Comparison of ENCODE assay signal across 10 mouse cellular contexts in the genomic region with DNA sequence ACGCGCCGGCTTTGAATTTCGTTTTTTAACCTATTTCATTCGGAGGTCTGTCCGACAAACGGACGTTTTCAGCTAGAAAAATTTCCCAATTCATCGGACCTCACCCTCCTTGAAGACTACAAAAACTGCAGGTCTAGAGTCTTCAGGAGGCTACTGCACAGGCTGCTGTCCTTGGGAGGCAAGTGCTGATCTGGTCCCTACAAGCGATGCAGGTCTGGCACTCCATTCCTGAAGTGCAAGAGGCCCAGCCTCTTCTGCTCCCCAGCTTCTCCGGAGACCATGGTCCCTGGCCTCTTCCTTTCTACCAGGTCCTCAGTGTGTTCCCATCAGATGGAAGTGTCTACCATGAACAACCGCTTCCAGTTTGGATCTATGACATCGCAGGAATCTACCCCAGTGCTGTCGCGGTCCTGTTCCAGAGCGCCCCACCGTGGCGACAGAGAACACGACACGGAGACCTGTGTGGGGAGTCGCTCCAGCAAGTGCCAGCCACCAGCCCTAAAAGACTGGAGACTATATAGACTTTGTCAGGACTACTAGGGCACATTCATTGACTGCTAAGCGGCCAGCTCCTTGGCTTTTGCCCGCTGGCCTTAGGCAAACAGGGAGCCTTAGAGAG. TPM values are rescaled to one million over a fixed set of nuclear protein-coding genes. Genes with fewer than 3 reads are reported as not detected.
DNase-seq lines count a peak whose midpoint lies in the region; ATAC-seq and TF ChIP-seq lines count a peak whose summit lies in the region.
"Not testable (repeated sequence)": the region's sequence is repeated elsewhere in the genome, so short reads cannot be mapped to it uniquely, and the experiment has no call there.
"Had no signal": no experiment of that assay in that cellular context is flagged by ENCODE, and none has a peak within 500 bp of the region (broad histone marks: within the 10 kb centered on the region; RNA-seq: fewer than 3 reads in every experiment).

No protein-coding gene starts in this region.

- not testable (repeated sequence) for H3K4me2 ChIP-seq in forebrain, embryonic 14.5 days (ENCODE audit: low read length); liver, postnatal 0 days (ENCODE audit: low read depth, low read length)
- peak overlapping the region; percentile 38; the same call in 1 of the 2 replicates for H3K4me2 ChIP-seq in hindbrain, embryonic 13.5 days

- WGBS in cerebellum, adult 2 months, result 13% methylated on average over 14 of the region's 23 CpGs
- 3% methylated on average over 14 of the region's 23 CpGs for WGBS in forebrain, embryonic 14.5 days
- WGBS in hindbrain, embryonic 13.5 days, result 6% methylated on average over 14 of the region's 23 CpGs
- 10% methylated on average over 14 of the region's 23 CpGs for WGBS in liver, postnatal 0 days (ENCODE audit: insufficient replicate concordance)

- not testable (repeated sequence) for H3K27me3 ChIP-seq in cerebellum, adult 2 months (ENCODE audit: control insufficient read depth, insufficient read depth, low read length); forebrain, embryonic 14.5 days (replicated peaks; ENCODE audit: control insufficient read depth, insufficient read depth, low read length); liver, postnatal 0 days (ENCODE audit: insufficient read depth, low read length); testis, adult 2 months (ENCODE audit: control insufficient read depth, insufficient read depth, low read length)
- peaks cover 11% of the 10 kb centered on the region; the same call in 1 of the 2 replicates for H3K27me3 ChIP-seq in hindbrain, embryonic 13.5 days

- TF ChIP-seq POLR2A in cerebellum, adult 2 months (IDR thresholded peaks at IDR 0.05; ENCODE audit: borderline replicate concordance, insufficient read depth, low read length); testis, adult 2 months (IDR thresholded peaks at IDR 0.05; ENCODE audit: control insufficient read depth, low read depth, low read length): not testable (repeated sequence)

- H3K9me3 ChIP-seq in forebrain, embryonic 14.5 days (replicated peaks; ENCODE audit: control insufficient read depth, low read length); hindbrain, embryonic 13.5 days; liver, postnatal 0 days (ENCODE audit: low read length): not testable (repeated sequence)

- H3K36me3 ChIP-seq in forebrain, embryonic 14.5 days (ENCODE audit: control insufficient read depth, insufficient read depth, low read length); hindbrain, embryonic 13.5 days; liver, postnatal 0 days (replicated peaks; ENCODE audit: insufficient read depth, low read length); testis, adult 2 months (ENCODE audit: control insufficient read depth, insufficient read depth, low read length): not testable (repeated sequence)

- ATAC-seq in forebrain, embryonic 14.5 days, result peak; percentile 42
- peak; percentile 15 for ATAC-seq in hindbrain, embryonic 13.5 days (ENCODE audit: low FRiP score)
- peak; percentile 61 for ATAC-seq in liver, postnatal 0 days
- peak; percentile 37; the same call in 1 of the 2 replicates for ATAC-seq in monocyte, adult 5-6 weeks (replicated peaks; ENCODE audit: insufficient number of reproducible peaks, low FRiP score, low TSS enrichment, poor library complexity, severe bottlenecking)

- not testable (repeated sequence) for H3K4me3 ChIP-seq in cerebellum, adult 2 months (replicated peaks; ENCODE audit: insufficient read depth, low read depth, low read length); forebrain, embryonic 14.5 days (ENCODE audit: low read depth, low read length); liver, postnatal 0 days (ENCODE audit: low read depth, low read length); testis, adult 2 months (ENCODE audit: control insufficient read depth, low read depth, low read length)
- H3K4me3 ChIP-seq in hindbrain, embryonic 13.5 days, result 0 out of 2 replicates have a peak overlapping the region, but pooled peaks have one; percentile 15

- not testable (repeated sequence) for TF ChIP-seq EP300 in liver, postnatal 0 days (IDR thresholded peaks at IDR 0.05; ENCODE audit: low read depth)

- not testable (repeated sequence) for H3K9ac ChIP-seq in forebrain, embryonic 14.5 days (ENCODE audit: low read length); hindbrain, embryonic 13.5 days; liver, postnatal 0 days (replicated peaks)

- H3K4me1 ChIP-seq in cerebellum, adult 2 months (ENCODE audit: control insufficient read depth, insufficient read depth, low read length); forebrain, embryonic 14.5 days (ENCODE audit: control insufficient read depth, insufficient read depth, low read length); hindbrain, embryonic 13.5 days (replicated peaks); liver, postnatal 0 days (ENCODE audit: insufficient read depth); testis, adult 2 months (ENCODE audit: control insufficient read depth, insufficient read depth, low read length): not testable (repeated sequence)

- peak; percentile 57 for DNase-seq in R1 (ENCODE audit: low read depth, low spot score)
- DNase-seq in cerebellum, adult 2 months, result peak; percentile 68 to 71
- peak; percentile 59 for DNase-seq in forebrain, embryonic 14.5 days (ENCODE audit: low spot score)
- peak; percentile 29 to 55 for DNase-seq in kidney, postnatal 4 days
- DNase-seq in liver, postnatal 0 days, result peak; percentile 43

- not testable (repeated sequence) for H3K27ac ChIP-seq in cerebellum, adult 2 months (ENCODE audit: insufficient read depth, low read length); forebrain, embryonic 14.5 days (ENCODE audit: low read depth, low read length); hindbrain, embryonic 13.5 days; liver, postnatal 0 days (ENCODE audit: low read depth); testis, adult 2 months (ENCODE audit: control insufficient read depth, insufficient read depth, low read depth, low read length)

- peak; percentile 35; the same call in 1 of the 2 replicates for TF ChIP-seq CTCF in cerebellum, adult 2 months (IDR thresholded peaks at IDR 0.05; ENCODE audit: borderline replicate concordance, insufficient read depth, low read depth, low read length)
- peak; percentile 41 for TF ChIP-seq CTCF in liver, postnatal 0 days (IDR thresholded peaks at IDR 0.05; ENCODE audit: low read depth)
- peak; percentile 44; the same call in 1 of the 2 replicates for TF ChIP-seq CTCF in testis, adult 2 months (IDR thresholded peaks at IDR 0.05; ENCODE audit: control insufficient read depth, insufficient read depth, insufficient replicate concordance, low read depth, low read length)

RNA-seq across cellular contexts. Expression of a gene that starts 2.0 kb away (rescaled TPM):
- not detected in 2 replicates for polyA plus RNA-seq in cerebellum, adult 2 months (2012; rRNA removed)
- not detected in 2 replicates for polyA plus RNA-seq in forebrain, embryonic 14.5 days (2014; fragmentation: Nextera tagmentation; extraction: Ambion mirVana)
- not detected in 2 replicates for polyA plus RNA-seq in hindbrain, embryonic 13.5 days (2015; fragmentation: Nextera tagmentation; extraction: Ambion mirVana)
- 0.19 TPM in 1 of 2 replicates, not detected in the other for polyA plus RNA-seq in liver, postnatal 0 days (2015; fragmentation: Nextera tagmentation; extraction: Ambion mirVana)
- not detected in 3 replicates for total RNA-seq in monocyte, adult 5-6 weeks (2017)
- not detected in 2 replicates for polyA plus RNA-seq in testis, adult 2 months (2012; rRNA removed)
- polyA plus RNA-seq: heart, embryonic 15.5 days; liver, embryonic 16.5 days had no signal

RNA-seq across cellular contexts. Expression of a gene that starts 7.8 kb away (rescaled TPM):
- not detected in 2 replicates for polyA plus RNA-seq in cerebellum, adult 2 months (2012; rRNA removed)
- polyA plus RNA-seq in forebrain, embryonic 14.5 days (2014; fragmentation: Nextera tagmentation; extraction: Ambion mirVana), result not detected in 2 replicates
- not detected in 2 replicates for polyA plus RNA-seq in hindbrain, embryonic 13.5 days (2015; fragmentation: Nextera tagmentation; extraction: Ambion mirVana)
- polyA plus RNA-seq in liver, postnatal 0 days (2015; fragmentation: Nextera tagmentation; extraction: Ambion mirVana), result not detected in 2 replicates
- not detected in 3 replicates for total RNA-seq in monocyte, adult 5-6 weeks (2017)
- polyA plus RNA-seq in testis, adult 2 months (2012; rRNA removed), result 0.28 TPM in 1 of 2 replicates, not detected in the other
- polyA plus RNA-seq: heart, embryonic 15.5 days; liver, embryonic 16.5 days had no signal

RNA-seq across cellular contexts. Expression of a gene that starts 47.1 kb away (rescaled TPM):
- polyA plus RNA-seq in cerebellum, adult 2 months (2012; rRNA removed), result 24.5 and 26.1 TPM in 2 replicates
- 41.7 and 44.5 TPM in 2 replicates for polyA plus RNA-seq in forebrain, embryonic 14.5 days (2014; fragmentation: Nextera tagmentation; extraction: Ambion mirVana)
- polyA plus RNA-seq in hindbrain, embryonic 13.5 days (2015; fragmentation: Nextera tagmentation; extraction: Ambion mirVana), result 38.2 and 39.9 TPM in 2 replicates
- 8.8 and 11.0 TPM in 2 replicates for polyA plus RNA-seq in liver, postnatal 0 days (2015; fragmentation: Nextera tagmentation; extraction: Ambion mirVana)
- 68.4 to 81.1 TPM (median 71.3 TPM) in 3 replicates for total RNA-seq in monocyte, adult 5-6 weeks (2017)
- 8.0 and 11.4 TPM in 2 replicates for polyA plus RNA-seq in testis, adult 2 months (2012; rRNA removed)

RNA-seq across cellular contexts. Expression of a gene that starts 56.8 kb away (rescaled TPM):
- polyA plus RNA-seq in cerebellum, adult 2 months (2012; rRNA removed), result not detected in 2 replicates
- not detected in 2 replicates for polyA plus RNA-seq in forebrain, embryonic 14.5 days (2014; fragmentation: Nextera tagmentation; extraction: Ambion mirVana)
- polyA plus RNA-seq in hindbrain, embryonic 13.5 days (2015; fragmentation: Nextera tagmentation; extraction: Ambion mirVana), result not detected in 2 replicates
- polyA plus RNA-seq in liver, postnatal 0 days (2015; fragmentation: Nextera tagmentation; extraction: Ambion mirVana), result not detected in 2 replicates
- not detected in 3 replicates for total RNA-seq in monocyte, adult 5-6 weeks (2017)
- polyA plus RNA-seq in testis, adult 2 months (2012; rRNA removed), result not detected in 2 replicates
- polyA plus RNA-seq: heart, embryonic 15.5 days; liver, embryonic 16.5 days had no signal
